Mouse (Mus musculus): ENCODE data around the gene Cenpm.
"Not testable (repeated sequence)": the region's sequence is repeated elsewhere in the genome, so short reads cannot be mapped to it uniquely, and the experiment has no call there.

Gene Cenpm

GRCm38 (mm10) chr15:82244115-82244804 lies at the start of gene Cenpm:
Cenpm (minus strand) TSS chr15:82244748.
- DNase-seq: peak; percentile 93

DNA sequence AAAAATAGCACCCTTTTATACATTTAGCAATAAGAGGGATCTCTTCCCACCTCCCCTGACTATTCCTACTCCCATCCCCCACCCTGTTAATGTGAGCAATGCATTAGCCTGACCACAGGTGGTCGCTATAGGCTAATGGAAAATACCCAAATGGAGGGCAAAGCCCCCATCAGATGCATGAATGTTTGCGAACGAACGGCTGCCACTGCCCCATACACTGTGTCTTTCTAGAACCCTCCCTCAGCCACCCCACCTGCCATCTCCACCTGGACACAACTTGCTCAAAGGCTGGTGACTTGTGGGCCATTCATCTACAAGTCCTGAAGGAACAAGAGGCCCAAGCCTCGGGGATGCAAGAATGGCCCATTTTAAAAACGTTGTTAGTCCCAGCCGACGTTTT lies 49.5 kb upstream of the Cenpm start:
- no peak for DNase-seq

GRCm38 (mm10) chr15:82293271-82293711 lies 48.7 kb upstream of the Cenpm start:
- DNase-seq: no peak

DNA sequence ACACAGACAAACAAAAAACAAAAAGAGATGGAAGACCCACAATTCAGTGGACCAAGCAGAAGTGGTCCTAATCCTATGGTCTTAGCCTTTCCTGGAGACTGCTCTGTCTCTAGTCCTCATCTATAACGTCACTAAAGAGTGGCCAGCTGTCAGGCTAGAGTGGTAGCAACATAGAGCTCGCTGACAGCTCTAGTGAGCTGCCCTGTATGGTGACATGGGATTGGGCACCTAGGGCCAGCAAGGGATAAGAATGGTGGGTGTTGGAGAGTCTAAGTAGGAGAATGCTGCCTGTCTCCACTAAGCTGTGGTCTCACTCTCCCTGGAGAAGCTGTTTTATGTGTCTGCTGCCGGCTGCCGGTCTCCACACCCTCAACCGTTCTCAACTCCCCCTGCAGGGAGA lies 48.3 kb upstream of the Cenpm start:
- DNase-seq: no peak

GRCm38 (mm10) chr15:82290252-82290651 lies 45.7 kb upstream of the Cenpm start:
- DNase-seq: no peak

- DNase-seq: no peak
These were observed 41.6 kb upstream of the Cenpm start for GRCm38 (mm10) chr15:82286157-82286556.

GRCm38 (mm10) chr15:82280638-82281037 lies 36.1 kb upstream of the Cenpm start:
- no peak for DNase-seq

GRCm38 (mm10) chr15:82277591-82277990 lies 33.0 kb upstream of the Cenpm start:
- DNase-seq: peak; percentile 53

GRCm38 (mm10) chr15:82274927-82275901 lies 30.7 kb upstream of the Cenpm start:
- DNase-seq: peak; percentile 85

DNA sequence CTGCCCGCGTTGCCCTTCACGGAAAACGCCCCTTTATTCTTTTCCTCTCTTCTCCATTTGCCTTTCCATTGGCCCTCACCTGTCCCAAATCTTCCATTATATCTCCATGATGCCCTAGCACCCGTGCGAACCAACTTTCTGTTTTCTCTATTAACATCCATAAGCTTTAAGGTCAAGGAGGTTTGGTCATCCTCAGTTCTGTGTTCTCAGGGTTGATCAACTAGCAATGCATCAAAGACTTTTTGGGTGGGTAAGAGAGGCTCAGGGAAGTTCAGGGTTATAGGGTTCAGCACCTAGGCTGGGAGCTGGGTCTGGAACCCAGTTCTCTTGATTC lies 30.0 kb upstream of the Cenpm start, which contains the start of gene Sept3:
TSS of gene Sept3 (plus strand) at position 301 of the 334 bp plus-strand sequence.
- DNase-seq: no peak

- DNase-seq: no peak
These were observed 27.7 kb upstream of the Cenpm start for GRCm38 (mm10) chr15:82272295-82272694.

DNA sequence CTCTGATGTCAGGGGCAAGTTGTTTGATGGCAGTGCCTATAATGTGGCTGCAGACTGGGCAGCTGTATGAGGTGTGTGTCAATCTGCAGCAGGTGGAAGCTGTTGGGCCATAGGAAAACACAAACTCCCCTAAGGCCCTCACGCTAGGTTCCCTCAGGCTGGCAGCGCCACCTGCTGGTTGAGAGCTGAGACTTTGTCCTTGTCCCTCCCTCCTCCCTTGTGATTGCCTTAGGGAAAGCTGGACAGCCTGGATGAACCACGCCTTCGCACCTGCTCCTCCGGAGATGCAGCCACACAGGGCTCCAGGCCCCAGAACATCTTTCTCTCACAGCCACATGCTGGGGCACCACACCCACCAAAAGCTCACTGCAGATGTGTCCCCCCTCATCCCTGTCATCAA lies 26.7 kb upstream of the Cenpm start:
- DNase-seq: peak; percentile 70

DNA sequence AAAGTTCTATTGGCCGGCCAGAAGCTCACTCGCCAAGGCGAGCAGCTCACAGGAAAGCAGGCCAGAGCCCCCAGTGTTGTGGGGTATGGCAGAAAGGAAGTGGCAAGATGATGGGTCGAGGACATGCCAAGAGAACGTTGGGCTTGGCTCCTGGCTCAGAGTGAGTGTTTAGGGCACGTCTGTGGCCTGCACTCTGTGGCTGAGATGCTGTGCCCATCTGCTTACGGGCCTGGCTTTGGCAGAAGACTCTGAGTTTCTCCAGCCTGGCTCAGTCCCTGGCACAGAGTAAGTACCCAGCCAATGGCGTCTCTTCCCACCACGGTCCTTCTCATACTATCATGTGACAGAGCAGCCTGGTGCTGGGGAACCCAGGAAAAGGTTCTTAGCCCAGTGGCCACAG lies 24.2 kb upstream of the Cenpm start:
- DNase-seq: no peak

DNA sequence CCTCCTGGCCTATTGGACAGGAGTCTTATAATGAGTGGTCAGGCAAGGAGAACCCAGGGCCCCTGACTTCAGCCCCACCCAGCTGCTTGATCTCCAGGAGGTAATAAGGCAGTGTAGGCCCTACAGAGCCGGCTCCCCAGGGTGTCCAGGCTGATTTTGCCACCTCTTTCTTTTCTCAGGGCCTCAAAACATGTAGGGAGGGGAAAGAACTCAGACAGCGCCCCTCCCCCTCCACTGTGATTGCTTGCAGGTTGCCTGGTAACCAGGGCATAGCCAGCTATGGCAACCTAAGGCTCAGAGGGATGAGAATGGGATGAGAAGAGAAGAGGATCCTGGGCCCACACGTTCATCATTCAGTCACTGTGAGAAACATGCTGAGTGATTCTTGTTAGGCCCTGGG lies 23.6 kb upstream of the Cenpm start:
- peak; percentile 31 for DNase-seq

DNA sequence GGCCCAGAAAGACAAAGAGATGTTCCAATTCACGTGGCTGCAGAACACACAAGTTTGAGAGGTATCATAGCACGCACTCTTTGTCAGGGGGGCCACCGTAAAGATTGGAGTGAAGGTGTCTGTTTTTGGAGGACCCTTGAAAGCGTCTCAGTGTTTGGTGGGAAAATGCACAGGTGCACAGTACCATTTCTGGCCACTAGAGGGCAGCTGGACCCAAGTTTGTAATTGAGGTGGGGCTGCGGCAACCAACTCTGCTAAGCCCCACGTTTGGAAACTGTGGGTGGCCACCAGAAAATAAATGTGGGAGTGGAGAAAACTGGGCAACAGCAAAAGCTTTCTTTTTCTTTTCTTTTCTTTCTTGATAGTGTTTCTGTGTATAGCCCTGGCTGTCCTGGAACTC lies 21.8 kb upstream of the Cenpm start:
- peak; percentile 51 for DNase-seq

GRCm38 (mm10) chr15:82259510-82259909 lies 15.0 kb upstream of the Cenpm start:
- DNase-seq: peak; percentile 58

DNA sequence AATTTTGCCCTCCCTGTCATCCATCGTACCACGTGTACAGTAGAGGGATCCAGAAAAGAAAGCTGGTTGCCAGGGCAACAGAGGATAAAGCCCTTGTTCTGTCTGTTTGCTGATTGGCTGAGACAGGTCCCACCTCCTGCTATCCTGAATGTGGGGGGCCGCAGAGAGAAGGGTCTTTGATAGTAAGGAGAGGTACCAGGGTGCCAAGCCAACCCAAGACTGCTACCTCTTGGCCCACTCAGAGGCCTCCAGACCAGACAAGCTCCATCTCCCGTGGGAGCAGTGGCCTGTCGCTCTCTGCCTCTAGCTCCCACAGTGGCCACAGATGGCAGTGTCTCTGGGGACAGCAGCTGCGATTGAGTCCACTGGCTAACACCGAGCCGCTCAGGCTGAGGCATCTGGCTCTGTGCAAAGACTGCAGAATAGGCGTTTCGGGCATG lies 11.4 kb upstream of the Cenpm start:
- peak; percentile 83 for DNase-seq

DNA sequence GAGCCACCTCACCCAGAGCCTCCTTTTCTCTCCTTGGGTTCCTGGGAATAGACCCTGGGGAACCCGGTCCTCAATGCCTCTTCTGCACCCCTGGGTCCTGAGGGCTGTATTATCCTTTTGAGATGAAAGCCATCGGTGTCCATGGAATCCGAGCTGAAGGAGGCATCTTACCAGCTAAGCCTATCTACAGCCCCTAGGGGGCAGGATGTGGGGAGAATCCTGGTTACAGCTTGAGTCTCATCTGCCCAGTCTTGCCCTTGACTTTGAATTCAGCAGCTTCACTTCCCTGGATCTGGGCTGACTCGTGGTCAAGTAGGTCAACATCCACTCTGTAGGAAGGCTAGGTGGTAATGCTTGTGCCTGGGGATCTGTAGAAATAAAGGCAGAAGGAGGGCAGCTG lies 10.7 kb upstream of the Cenpm start:
- no peak for DNase-seq

GRCm38 (mm10) chr15:82252097-82252496 lies 7.5 kb upstream of the Cenpm start, which contains the start of gene 1500009C09Rik:
1500009C09Rik (plus strand) TSS chr15:82252397.
- DNase-seq: no peak

GRCm38 (mm10) chr15:82251579-82251978 lies 7.0 kb upstream of the Cenpm start:
- no peak for DNase-seq

DNA sequence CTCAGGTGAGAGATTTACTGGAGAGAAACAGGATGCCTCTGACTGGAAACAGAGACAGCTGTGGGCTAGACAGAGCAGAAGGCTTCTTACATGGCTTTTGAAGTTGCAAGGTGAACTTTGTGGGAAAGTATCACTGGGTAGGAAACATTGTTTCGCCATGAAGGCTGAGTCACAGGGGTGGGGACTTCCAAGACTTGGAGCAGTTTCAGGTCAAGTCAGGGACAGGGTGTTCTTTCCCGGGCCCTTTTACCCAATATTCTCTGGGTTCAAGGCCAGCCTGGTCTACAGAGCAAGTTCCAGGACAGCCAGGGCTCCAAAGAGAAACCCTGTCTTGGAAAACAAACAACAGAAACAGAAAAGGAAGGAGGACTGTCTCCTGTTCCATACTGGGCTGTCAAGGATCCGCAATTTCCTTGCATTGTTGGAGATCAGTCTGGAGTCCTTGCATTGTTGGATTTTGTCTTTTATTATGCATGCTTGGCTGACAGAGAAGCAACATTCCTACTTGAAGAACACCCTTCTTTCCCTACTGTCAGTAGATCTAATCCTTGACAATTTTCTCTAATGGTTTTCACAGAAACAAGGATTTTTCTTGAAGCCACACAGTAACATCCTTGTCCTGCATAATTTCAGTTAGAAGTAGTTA lies 2.7 kb upstream of the Cenpm start:
- DNase-seq: no peak

DNA sequence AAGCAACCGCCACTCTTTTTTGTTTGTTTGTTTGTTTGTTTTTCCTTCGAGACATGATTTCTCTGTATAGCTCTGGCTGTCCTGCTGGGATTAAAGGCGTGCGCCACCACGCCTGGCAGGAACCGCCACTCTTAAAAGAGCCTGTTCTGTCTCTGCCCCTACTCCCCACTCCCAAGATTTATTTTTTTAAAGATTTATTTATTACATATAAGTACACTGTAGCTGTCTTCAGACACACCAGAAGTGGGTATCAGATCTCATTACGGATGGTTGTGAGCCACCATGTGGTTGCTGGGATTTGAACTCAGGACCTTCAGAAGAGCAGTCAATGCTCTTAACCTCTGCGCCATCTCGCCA lies 235 bp upstream of the Cenpm start:
- DNase-seq: not testable (repeated sequence)

DNA sequence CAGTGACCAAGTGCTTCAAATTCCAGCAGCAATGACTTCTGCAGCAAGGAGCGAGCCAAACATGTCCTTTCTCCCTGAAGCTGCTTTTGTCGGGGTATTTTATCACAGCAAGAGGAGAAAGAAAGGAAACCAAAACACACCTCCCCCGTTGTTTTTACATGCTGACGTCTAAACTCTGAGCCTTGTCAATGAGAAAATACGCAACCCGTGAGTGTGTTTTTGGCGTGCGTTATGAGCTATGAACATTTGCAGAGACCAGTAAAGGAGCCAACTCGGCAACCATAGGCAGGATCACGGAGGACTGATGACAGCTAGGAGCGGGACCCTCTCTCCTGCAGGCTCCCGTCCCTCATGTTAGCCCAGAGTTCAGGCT lies 820 bp downstream of the Cenpm start:
- no peak for DNase-seq

GRCm38 (mm10) chr15:82243311-82243710 lies 1.2 kb downstream of the Cenpm start:
- no peak for DNase-seq
